Mouse (Mus musculus) small intestine, adult 2 months (tissue): ENCODE data around the gene Krt6a.

Experiments used
- CTCF ChIP-seq: fragments of 200-500 bp; IDR thresholded peaks from 2 replicates; pipeline ENCODE4 v1.5.1; 2012; ENCODE audit warnings: low read depth, mild to moderate bottlenecking, control low read depth, inconsistent platforms, low read length, moderate library complexity, mixed read lengths; ENCODE audit not compliant: insufficient replicate concordance, insufficient read length; ENCODE audit errors: extremely low read depth
- POLR2A ChIP-seq: fragments of 200-500 bp; IDR thresholded peaks from 2 replicates; pipeline ENCODE4 v1.6.1; 2012; ENCODE audit warnings: low read depth, mild to moderate bottlenecking, control low read depth, inconsistent platforms, low read length, moderate library complexity

GRCm38 (mm10) chr15:101704066-101704465, 10.0 kb upstream of the Krt6a start:
- TF ChIP-seq POLR2A (no peak), CTCF (peak; percentile 25; the same call in 1 of the 2 replicates)
